Mouse (Mus musculus) thymus, adult 2 months (tissue): ENCODE results near the gene Mogs.

ENCODE experiments used
- CTCF ChIP-seq: fragments of 200-500 bp; IDR thresholded peaks from 2 replicates; pipeline ENCODE4 v1.5.1; 2012; ENCODE audit warnings: mild to moderate bottlenecking, control low read depth, low read length, moderate library complexity, borderline replicate concordance; ENCODE audit not compliant: control insufficient read depth, poor library complexity, insufficient read depth; ENCODE audit errors: extremely low read depth
- POLR2A ChIP-seq: fragments of 200-500 bp; IDR thresholded peaks from 2 replicates; pipeline ENCODE4 v1.6.1; 2012; ENCODE audit warnings: mild to moderate bottlenecking, low read length, control low read depth, moderate library complexity; ENCODE audit not compliant: control insufficient read depth, poor library complexity, insufficient read depth; ENCODE audit errors: extremely low read depth

DNA sequence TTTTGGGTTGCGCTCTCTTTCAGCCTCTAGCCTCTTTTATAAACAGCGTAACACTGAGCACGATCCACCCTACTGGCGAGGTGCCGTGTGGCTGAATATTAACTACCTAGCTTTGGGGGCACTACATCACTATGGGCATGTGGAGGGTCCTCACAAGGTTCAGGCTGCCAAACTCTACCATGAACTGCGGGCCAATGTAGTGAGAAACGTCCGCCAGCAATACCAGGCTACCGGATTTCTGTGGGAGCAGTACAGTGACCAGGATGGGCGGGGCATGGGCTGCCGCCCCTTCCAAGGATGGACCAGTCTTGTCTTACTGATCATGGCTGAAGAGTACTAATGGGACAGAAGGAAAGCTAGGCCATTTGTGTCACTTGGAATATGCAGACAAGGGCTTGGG is 3.1 kb downstream of the Mogs start:
- no peak for TF ChIP-seq POLR2A
- TF ChIP-seq CTCF: no peak
